Mouse (Mus musculus): Measurements from ENCODE around the gene Nlrp4a.
"Not testable (repeated sequence)": the region's sequence is repeated elsewhere in the genome, so short reads cannot be mapped to it uniquely, and the experiment has no call there.

Nlrp4a gene

GRCm38 (mm10) chr7:26434813-26435212, at the start of gene Nlrp4a:
Gene Nlrp4a (plus strand): TSS chr7:26435113.
- DNase-seq (ENCODE audit: low spot score in 2 of 2) = no peak

DNA sequence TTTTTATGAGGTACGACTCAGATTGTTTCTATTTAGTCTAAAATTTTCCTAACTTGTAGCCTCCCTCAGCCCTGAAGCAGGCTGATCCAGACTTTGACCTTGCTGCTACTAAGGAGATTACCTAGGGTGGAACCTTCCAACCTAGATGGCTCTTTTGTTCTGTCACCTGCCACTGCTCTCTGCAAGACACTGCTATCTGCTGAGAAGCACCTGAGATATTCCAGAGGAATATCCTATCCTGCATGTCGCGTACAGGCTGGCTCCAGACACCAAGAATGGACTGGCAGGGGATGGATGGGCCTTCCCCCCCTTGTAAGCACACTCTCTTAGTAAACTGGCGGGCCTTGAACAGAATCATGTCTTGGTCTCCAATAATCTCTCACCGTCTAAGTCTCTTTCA, 48.2 kb upstream of the Nlrp4a start:
- DNase-seq (ENCODE audit: low spot score in 2 of 2) = not testable (repeated sequence)

DNA sequence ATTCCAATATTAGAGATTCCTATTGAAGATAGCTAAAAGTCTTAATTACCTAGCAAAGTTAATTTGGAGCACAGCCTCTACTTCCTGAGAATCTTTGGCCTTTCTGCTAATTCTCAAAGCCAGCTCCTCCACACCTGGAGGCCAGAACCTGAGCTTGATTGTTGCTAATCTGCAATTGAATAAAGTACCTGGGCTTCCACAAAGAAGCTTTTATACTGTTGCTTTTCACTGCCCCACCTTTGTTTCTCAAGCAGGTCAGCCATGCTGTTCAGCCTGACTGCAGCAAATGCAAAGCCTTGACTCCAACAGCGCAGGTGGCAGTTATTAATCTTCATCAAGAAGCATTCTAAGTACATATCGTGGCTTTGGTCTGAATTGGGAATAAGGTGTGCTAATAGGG, 43.8 kb upstream of the Nlrp4a start:
- DNase-seq (ENCODE audit: low spot score in 2 of 2) = not testable (repeated sequence)

DNA sequence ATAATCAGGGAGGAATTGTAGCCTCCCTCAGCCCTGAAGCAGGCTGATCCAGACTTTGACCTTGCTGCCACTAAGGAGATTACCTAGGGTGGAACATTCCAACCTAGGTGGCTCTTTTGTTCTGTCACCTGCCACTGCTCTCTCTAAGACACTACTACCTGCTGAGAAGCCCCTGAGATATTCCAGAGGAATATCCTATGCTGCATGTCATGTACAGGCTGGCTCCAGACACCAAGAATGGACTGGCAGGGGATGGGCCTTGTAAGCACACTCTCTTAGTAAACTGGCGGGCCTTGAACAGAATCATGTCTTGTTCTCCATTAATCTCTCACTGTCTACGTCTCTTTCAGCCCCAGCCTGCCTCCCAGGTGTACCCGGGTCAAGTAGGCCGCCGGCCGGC, 43.1 kb upstream of the Nlrp4a start:
- DNase-seq (ENCODE audit: low spot score in 2 of 2) = not testable (repeated sequence)

DNA sequence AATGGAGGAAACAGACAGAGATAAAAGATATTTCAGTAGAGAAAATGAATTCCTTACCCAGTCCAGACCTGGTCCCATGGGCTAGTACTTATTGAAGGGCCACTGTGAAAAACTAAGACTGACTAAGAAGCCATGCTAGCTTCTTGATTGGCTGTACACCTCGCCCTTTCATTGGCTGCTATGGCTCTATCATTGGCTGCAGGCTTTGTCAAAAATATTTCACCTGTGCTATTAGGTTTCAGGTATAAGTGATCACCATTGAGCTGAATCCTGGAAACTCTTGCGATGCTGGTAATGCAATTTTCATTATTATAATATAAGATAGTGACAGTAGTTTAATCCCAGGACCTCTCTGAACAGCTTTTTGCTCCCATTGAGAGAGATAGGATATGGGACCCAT, 31.3 kb upstream of the Nlrp4a start, which contains the start of gene Nlrp9c:
TSS of gene Nlrp9c (minus strand) at position 101 of the 400 bp plus-strand sequence.
- not testable (repeated sequence) for DNase-seq (ENCODE audit: low spot score in 2 of 2)

- no peak for DNase-seq (ENCODE audit: low spot score in 2 of 2)
Measured at GRCm38 (mm10) chr7:26476690-26477089, 41.8 kb downstream of the Nlrp4a start.

DNA sequence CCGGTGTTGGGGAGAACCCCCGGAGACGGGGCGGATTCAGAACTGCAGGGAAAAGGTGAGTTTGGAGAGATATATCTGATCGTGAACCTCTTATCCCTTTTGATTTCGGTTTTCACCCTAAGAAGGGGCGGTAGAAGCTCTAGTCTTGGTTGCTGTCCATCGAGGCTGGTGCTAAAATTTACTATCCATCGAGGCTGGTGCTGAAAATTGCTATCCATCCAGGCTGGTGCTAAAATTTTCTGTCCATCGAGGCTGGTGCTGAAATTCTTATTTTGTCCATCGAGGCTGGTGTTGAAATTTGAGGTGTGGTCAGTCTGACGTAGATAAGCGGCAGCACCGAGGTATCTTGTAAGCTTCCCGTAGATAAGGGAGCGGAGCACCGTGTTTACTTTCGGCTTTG, 54.6 kb downstream of the Nlrp4a start:
- DNase-seq (ENCODE audit: low spot score in 2 of 2) = not testable (repeated sequence)
